Mouse (Mus musculus): ENCODE measurements around the gene Slamf1. TPM values are rescaled to one million over a fixed set of nuclear protein-coding genes. Genes with fewer than 3 reads are reported as not detected.

The Slamf1 gene
- total RNA-seq (2014; rRNA removed) (0.15 and 0.19 TPM in 2 replicates), polyA plus RNA-seq (2015; fragmentation: Nextera tagmentation; extraction: Ambion mirVana) (0.11 and 0.15 TPM in 2 replicates)

GRCm38 (mm10) chr1:171766898-171767297, at the start of gene Slamf1:
Gene Slamf1 (plus strand): TSS chr1:171767127.
- no peak within 1 kb of the TSS for H3K27ac ChIP-seq (ENCODE audit: low read depth, low read length)
- DNase-seq: no peak
- H3K4me2 ChIP-seq (ENCODE audit: low read depth): no peak within 1 kb of the TSS
- no peaks in the 10 kb centered on the region for H3K36me3 ChIP-seq (ENCODE audit: insufficient read depth)
- H3K9me3 ChIP-seq (ENCODE audit: low read length): no peaks in the 10 kb centered on the region
- H3K4me3 ChIP-seq (ENCODE audit: low read depth, low read length): no peak within 1 kb of the TSS
- H3K27me3 ChIP-seq (ENCODE audit: insufficient read depth, low read length): no peaks in the 10 kb centered on the region
- ATAC-seq: no peak
- TF ChIP-seq CTCF (IDR thresholded peaks at IDR 0.05; ENCODE audit: low read depth): no peak
- 36% methylated on average over 6 of the region's 6 CpGs for WGBS
- no peak within 1 kb of the TSS for H3K9ac ChIP-seq
- no peaks in the 10 kb centered on the region for H3K4me1 ChIP-seq (ENCODE audit: insufficient read depth)

GRCm38 (mm10) chr1:171731195-171731594, 35.7 kb upstream of the Slamf1 start:
- Histone ChIP-seq H3K9me3 (ENCODE audit: low read length) (no peaks in the 10 kb centered on the region), H3K4me2 (ENCODE audit: low read depth) (no peak overlapping the region), H3K36me3 (ENCODE audit: insufficient read depth) (no peaks in the 10 kb centered on the region), H3K27ac (ENCODE audit: low read depth, low read length) (no peak overlapping the region), H3K27me3 (ENCODE audit: insufficient read depth, low read length) (no peaks in the 10 kb centered on the region), H3K9ac (no peak overlapping the region), H3K4me1 (ENCODE audit: insufficient read depth) (no peaks in the 10 kb centered on the region), H3K4me3 (ENCODE audit: low read depth, low read length) (no peak overlapping the region)
- no peak for DNase-seq
- 0 out of 2 replicates have a peak, but pooled peaks have one; percentile 5 for TF ChIP-seq CTCF (IDR thresholded peaks at IDR 0.05; ENCODE audit: low read depth)
- ATAC-seq: no peak

- WGBS: 92% methylated on average over 6 of the region's 6 CpGs
- Histone ChIP-seq H3K27me3 (ENCODE audit: insufficient read depth, low read length) (no peaks in the 10 kb centered on the region), H3K27ac (ENCODE audit: low read depth, low read length) (no peak overlapping the region), H3K36me3 (ENCODE audit: insufficient read depth) (no peaks in the 10 kb centered on the region), H3K9ac (no peak overlapping the region), H3K4me3 (ENCODE audit: low read depth, low read length) (no peak overlapping the region), H3K9me3 (ENCODE audit: low read length) (no peaks in the 10 kb centered on the region), H3K4me2 (ENCODE audit: low read depth) (no peak overlapping the region), H3K4me1 (ENCODE audit: insufficient read depth) (no peaks in the 10 kb centered on the region)
- no peak for TF ChIP-seq CTCF (IDR thresholded peaks at IDR 0.05; ENCODE audit: low read depth)
- DNase-seq (no peak), ATAC-seq (no peak)
Observed at GRCm38 (mm10) chr1:171734898-171735297, 32.0 kb upstream of the Slamf1 start.

- H3K36me3 ChIP-seq (ENCODE audit: insufficient read depth): no peaks in the 10 kb centered on the region
- H3K4me1 ChIP-seq (ENCODE audit: insufficient read depth): no peaks in the 10 kb centered on the region
- no peak for ATAC-seq
- H3K4me3 ChIP-seq (ENCODE audit: low read depth, low read length): no peak overlapping the region
- no peaks in the 10 kb centered on the region for H3K27me3 ChIP-seq (ENCODE audit: insufficient read depth, low read length)
- no peak overlapping the region for H3K4me2 ChIP-seq (ENCODE audit: low read depth)
- 89% methylated on average over 3 of the region's 3 CpGs for WGBS
- H3K9ac ChIP-seq: no peak overlapping the region
- no peak for TF ChIP-seq CTCF (IDR thresholded peaks at IDR 0.05; ENCODE audit: low read depth)
- H3K9me3 ChIP-seq (ENCODE audit: low read length): no peaks in the 10 kb centered on the region
- H3K27ac ChIP-seq (ENCODE audit: low read depth, low read length): no peak overlapping the region
- DNase-seq: no peak
Observed at GRCm38 (mm10) chr1:171748127-171748969, 18.6 kb upstream of the Slamf1 start.

GRCm38 (mm10) chr1:171761853-171762448, 5.0 kb upstream of the Slamf1 start:
- Histone ChIP-seq H3K9ac (no peak overlapping the region), H3K4me3 (ENCODE audit: low read depth, low read length) (no peak overlapping the region), H3K9me3 (ENCODE audit: low read length) (no peaks in the 10 kb centered on the region), H3K4me1 (ENCODE audit: insufficient read depth) (no peaks in the 10 kb centered on the region), H3K27ac (ENCODE audit: low read depth, low read length) (no peak overlapping the region), H3K27me3 (ENCODE audit: insufficient read depth, low read length) (no peaks in the 10 kb centered on the region), H3K4me2 (ENCODE audit: low read depth) (no peak overlapping the region), H3K36me3 (ENCODE audit: insufficient read depth) (no peaks in the 10 kb centered on the region)
- ATAC-seq (no peak), DNase-seq (no peak)
- WGBS: 78% methylated on average over 5 of the region's 5 CpGs
- TF ChIP-seq CTCF (IDR thresholded peaks at IDR 0.05; ENCODE audit: low read depth): no peak

- WGBS: 85% methylated on average over 6 of the region's 6 CpGs
Observed at GRCm38 (mm10) chr1:171770996-171771395, 4.1 kb downstream of the Slamf1 start.

GRCm38 (mm10) chr1:171772121-171772735, 5.3 kb downstream of the Slamf1 start:
- no peak for DNase-seq
- H3K4me3 ChIP-seq (ENCODE audit: low read depth, low read length): no peak overlapping the region
- H3K4me1 ChIP-seq (ENCODE audit: insufficient read depth): no peaks in the 10 kb centered on the region
- no peak for ATAC-seq
- no peak overlapping the region for H3K27ac ChIP-seq (ENCODE audit: low read depth, low read length)
- no peaks in the 10 kb centered on the region for H3K9me3 ChIP-seq (ENCODE audit: low read length)
- H3K9ac ChIP-seq: no peak overlapping the region
- H3K36me3 ChIP-seq (ENCODE audit: insufficient read depth): no peaks in the 10 kb centered on the region
- TF ChIP-seq CTCF (IDR thresholded peaks at IDR 0.05; ENCODE audit: low read depth): no peak
- H3K4me2 ChIP-seq (ENCODE audit: low read depth): no peak overlapping the region
- no peaks in the 10 kb centered on the region for H3K27me3 ChIP-seq (ENCODE audit: insufficient read depth, low read length)
- 88% methylated on average over 8 of the region's 8 CpGs for WGBS

More at GRCm38 (mm10) chr1:171770996-171771395, 4.1 kb downstream of the Slamf1 start:
- no peak overlapping the region for H3K4me3 ChIP-seq (ENCODE audit: low read depth, low read length)
- DNase-seq (no peak), ATAC-seq (no peak)
- H3K4me2 ChIP-seq (ENCODE audit: low read depth): no peak overlapping the region
- TF ChIP-seq CTCF (IDR thresholded peaks at IDR 0.05; ENCODE audit: low read depth): no peak
- H3K27ac ChIP-seq (ENCODE audit: low read depth, low read length): no peak overlapping the region
- H3K9ac ChIP-seq: no peak overlapping the region
- H3K36me3 ChIP-seq (ENCODE audit: insufficient read depth): no peaks in the 10 kb centered on the region
- H3K9me3 ChIP-seq (ENCODE audit: low read length): no peaks in the 10 kb centered on the region
- no peaks in the 10 kb centered on the region for H3K4me1 ChIP-seq (ENCODE audit: insufficient read depth)
- no peaks in the 10 kb centered on the region for H3K27me3 ChIP-seq (ENCODE audit: insufficient read depth, low read length)
